Mouse (Mus musculus): ENCODE measurements at regions not wholly inside any gene's neighbourhood (a gene's known extent, or its start where the extent isn't known, plus 50 kb on each side); places are given as distances from the start of the nearest gene placed in this dataset.
A peak's percentile ranks its signal among the peaks of the same experiment; 100 is the strongest.
"Not testable (repeated sequence)": the region's sequence is repeated elsewhere in the genome, so short reads cannot be mapped to it uniquely, and the experiment has no call there.

GRCm38 (mm10) chrX:65778656-65779370 is 525.2 kb downstream of the 4930447F04Rik start:
- DNase-seq (ENCODE audit: extremely low spot score in 1 of 2, low spot score in 1 of 2), result not testable (repeated sequence)

DNA sequence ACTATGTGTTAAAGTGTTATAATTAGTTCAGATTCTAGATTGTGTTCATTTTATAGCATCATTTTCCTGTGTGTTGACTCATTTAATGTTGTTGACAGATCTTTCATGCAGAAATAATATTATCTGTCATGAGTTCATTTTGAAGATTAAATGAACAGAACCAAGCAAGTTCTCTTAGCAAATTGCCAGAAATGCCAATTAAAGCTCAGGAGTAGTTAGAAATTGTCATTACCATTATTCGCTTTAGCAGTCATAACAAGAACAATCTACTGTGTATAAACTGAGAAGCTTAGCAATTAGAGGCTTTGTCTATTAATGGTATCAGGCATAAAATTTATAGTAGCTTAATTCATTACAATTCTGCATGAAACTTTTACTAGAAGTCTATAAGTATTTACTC is 534.2 kb downstream of the 4930447F04Rik start:
- DNase-seq (ENCODE audit: extremely low spot score in 1 of 2, low spot score in 1 of 2), result no peak

DNA sequence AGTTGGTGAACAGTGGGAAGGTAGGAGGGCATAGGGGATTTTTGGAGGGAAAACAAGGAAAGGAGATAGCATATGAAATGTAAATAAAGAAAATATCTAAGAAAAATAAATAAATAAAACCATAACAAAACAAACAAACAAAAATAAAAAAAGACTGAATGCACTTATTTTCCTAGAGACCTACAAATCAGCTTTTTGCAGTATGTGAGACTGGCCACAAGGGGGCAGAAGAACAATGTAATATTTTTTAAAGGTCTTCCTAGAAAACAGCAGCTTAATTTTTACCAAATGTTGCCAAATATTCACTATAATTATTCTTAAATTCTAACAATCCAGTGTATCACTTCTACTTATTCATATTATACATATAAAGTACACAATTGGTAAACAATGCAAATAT is 569.4 kb downstream of the 4930447F04Rik start:
- peak in 1 of 2 experiments; percentile 57 for DNase-seq (ENCODE audit: extremely low spot score in 1 of 2, low spot score in 1 of 2)

DNA sequence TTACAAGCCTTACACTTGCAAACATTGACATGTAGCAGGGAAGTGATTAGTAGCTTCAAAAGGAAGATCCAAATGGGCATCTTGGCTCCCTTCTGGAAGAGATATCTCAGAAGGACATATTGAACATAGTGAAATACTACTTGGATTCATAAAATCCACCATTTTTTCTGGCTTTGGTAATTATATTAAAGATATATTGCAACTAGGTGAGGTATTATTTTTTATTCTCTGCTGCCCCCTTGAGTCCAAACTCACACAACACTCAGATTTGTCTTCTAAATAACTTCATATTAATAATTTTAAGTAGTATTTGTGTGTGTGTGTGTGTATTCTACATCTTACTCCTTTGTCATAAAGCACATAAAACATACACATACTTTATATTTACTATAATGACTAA is 588.5 kb downstream of the 4930447F04Rik start:
- DNase-seq (ENCODE audit: extremely low spot score in 1 of 2, low spot score in 1 of 2), result peak in 1 of 2 experiments; percentile 42
